Mouse (Mus musculus) liver, adult (tissue): ENCODE measurements around the gene Gdap1l1.

Experiments
- GATA4 ChIP-seq: IDR thresholded peaks from 2 replicates; pipeline ENCODE4 v1.6.1; 2014; ENCODE audit warnings: mild to moderate bottlenecking, low read length; ENCODE audit not compliant: insufficient replicate concordance

The Gdap1l1 gene

GRCm38 (mm10) chr2:163469711-163470110, 31.4 kb downstream of the Gdap1l1 start:
- no peak for TF ChIP-seq GATA4

GRCm38 (mm10) chr2:163471136-163471535, 32.9 kb downstream of the Gdap1l1 start:
- no peak for TF ChIP-seq GATA4

- TF ChIP-seq GATA4 = no peak
These were observed 33.6 kb downstream of the Gdap1l1 start for GRCm38 (mm10) chr2:163471710-163472465.

GRCm38 (mm10) chr2:163472466-163472851, 34.2 kb downstream of the Gdap1l1 start, which contains the start of gene Fitm2:
Fitm2 (minus strand) TSS chr2:163472629.
- no peak; the same call in 1 of the 2 replicates for TF ChIP-seq GATA4

- TF ChIP-seq GATA4 = no peak
These were observed 42.0 kb downstream of the Gdap1l1 start for GRCm38 (mm10) chr2:163480191-163480825.

- TF ChIP-seq GATA4 = no peak
These were observed 43.3 kb downstream of the Gdap1l1 start for GRCm38 (mm10) chr2:163481539-163482029.

- no peak for TF ChIP-seq GATA4
These were observed 49.1 kb downstream of the Gdap1l1 start for GRCm38 (mm10) chr2:163487360-163487759.

- TF ChIP-seq GATA4 = no peak
These were observed 51.5 kb downstream of the Gdap1l1 start for GRCm38 (mm10) chr2:163489725-163490291.

GRCm38 (mm10) chr2:163490656-163491055, 52.4 kb downstream of the Gdap1l1 start:
- no peak for TF ChIP-seq GATA4

GRCm38 (mm10) chr2:163491351-163491750, 53.1 kb downstream of the Gdap1l1 start:
- no peak for TF ChIP-seq GATA4

- no peak for TF ChIP-seq GATA4
These were observed 53.7 kb downstream of the Gdap1l1 start, which contains the start of gene R3hdml for GRCm38 (mm10) chr2:163492018-163492417. R3hdml (plus strand) TSS chr2:163492318.

GRCm38 (mm10) chr2:163493031-163493430, 54.8 kb downstream of the Gdap1l1 start:
- no peak for TF ChIP-seq GATA4

GRCm38 (mm10) chr2:163493976-163494375, 55.7 kb downstream of the Gdap1l1 start:
- no peak for TF ChIP-seq GATA4

- no peak for TF ChIP-seq GATA4
These were observed 56.2 kb downstream of the Gdap1l1 start for GRCm38 (mm10) chr2:163494456-163494855.

- no peak for TF ChIP-seq GATA4
These were observed 63.9 kb downstream of the Gdap1l1 start for GRCm38 (mm10) chr2:163502219-163502618.

GRCm38 (mm10) chr2:163503191-163503590, 64.9 kb downstream of the Gdap1l1 start:
- TF ChIP-seq GATA4 = no peak
